Mouse (Mus musculus): ENCODE measurements at regions not wholly inside any gene's neighbourhood (a gene's known extent, or its start where the extent isn't known, plus 50 kb on each side); places are given as distances from the start of the nearest gene placed in this dataset.

- no peak for DNase-seq (ENCODE audit: low spot score in 2 of 2)
- intact Hi-C loops (cut with DNase I): no loop called here
Observed at GRCm38 (mm10) chr13:33721851-33722250, 60.6 kb downstream of the Serpinb6d start.

DNA sequence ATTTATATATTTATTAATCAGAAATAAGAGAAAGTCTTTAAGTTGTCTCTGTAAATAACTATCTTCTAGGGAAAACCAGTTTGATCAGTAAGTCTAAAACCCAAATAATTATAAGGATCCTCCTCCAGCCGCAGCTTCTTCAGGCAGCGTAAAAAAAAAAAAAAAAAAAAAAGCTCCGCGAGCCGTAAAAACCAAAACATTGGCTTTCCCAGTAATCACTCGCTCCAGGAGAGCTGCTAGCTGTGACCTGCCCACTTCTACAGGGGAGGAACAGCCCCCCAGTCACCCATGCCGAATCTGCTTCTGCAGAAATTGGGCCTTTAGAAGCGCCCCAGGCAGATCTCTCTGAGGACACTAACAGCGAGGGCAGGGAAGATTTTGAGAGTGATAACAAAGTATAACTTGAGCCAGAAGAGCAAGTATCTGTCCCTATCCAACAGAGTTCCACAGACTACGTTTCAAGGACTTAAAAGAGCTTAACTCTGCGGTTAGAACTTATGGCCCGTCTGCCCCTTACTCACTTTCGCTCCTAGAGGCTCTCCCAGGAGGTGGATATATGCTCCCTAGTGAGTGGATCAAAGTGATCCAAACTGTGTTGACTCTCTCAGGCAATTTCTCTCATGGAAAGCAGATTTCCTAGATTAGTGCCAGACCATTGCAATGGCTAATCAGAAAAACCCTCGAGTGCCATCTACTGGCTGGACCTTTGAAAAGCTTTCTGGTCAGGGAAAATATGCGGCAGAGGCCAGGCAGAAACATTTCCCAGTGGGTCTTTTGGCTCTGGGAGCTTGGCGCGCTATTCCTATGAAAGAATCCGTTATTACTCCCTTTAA, 80.7 kb downstream of the Serpinb6e start:
- DNase-seq (ENCODE audit: low spot score in 2 of 2): peak; percentile 55 to 77
- intact Hi-C loops (cut with DNase I): loop anchor here (2.0 to 10.0 kb wide), 4 partner anchors 198 to 898 kb away; partner anchors contain the start of gene Serpinb1b

- no peak for DNase-seq (ENCODE audit: low spot score in 2 of 2)
- intact Hi-C loops (cut with DNase I): loop anchor here (2.0 to 10.0 kb wide), 4 partner anchors 199 to 899 kb away; partner anchors contain the start of gene Serpinb1b
Observed at GRCm38 (mm10) chr13:33763295-33763916, 79.8 kb downstream of the Serpinb6e start.

Measured in left cerebral cortex, postnatal 25 days (tissue).